Mouse (Mus musculus) cerebellum, postnatal 36 days (tissue): ENCODE results near the gene Nfia.

ENCODE experiments used
- DNase-seq, 2 experiments: peaks; one replicate each; pipeline ENCODE4 v3.0.0; 2021 to 2022; ENCODE audit warnings: mixed read lengths in 2 of 2

Nfia gene

GRCm38 (mm10) chr4:97871770-97872439 lies 99.4 kb downstream of the Nfia start:
- no peak for DNase-seq

GRCm38 (mm10) chr4:97874916-97875315 lies 102.4 kb downstream of the Nfia start:
- DNase-seq, result no peak

- peak in 1 of 2 experiments; percentile 26 for DNase-seq
These were observed 103.4 kb downstream of the Nfia start for GRCm38 (mm10) chr4:97875901-97876300.

GRCm38 (mm10) chr4:97879696-97880095 lies 107.2 kb downstream of the Nfia start:
- DNase-seq, result no peak

- DNase-seq, result peak; percentile 89 to 96
These were observed 107.9 kb downstream of the Nfia start for GRCm38 (mm10) chr4:97880120-97881055.

- no peak for DNase-seq
These were observed 113.0 kb downstream of the Nfia start for GRCm38 (mm10) chr4:97885574-97885973.

- DNase-seq, result no peak
These were observed 113.7 kb downstream of the Nfia start for GRCm38 (mm10) chr4:97886220-97886619.

GRCm38 (mm10) chr4:97887228-97887627 lies 114.7 kb downstream of the Nfia start:
- no peak for DNase-seq

- DNase-seq, result no peak
These were observed 118.5 kb downstream of the Nfia start for GRCm38 (mm10) chr4:97891063-97891462.

GRCm38 (mm10) chr4:97891611-97892010 lies 119.1 kb downstream of the Nfia start:
- DNase-seq, result no peak

- DNase-seq, result peak; percentile 31 to 55
These were observed 121.7 kb downstream of the Nfia start for GRCm38 (mm10) chr4:97893915-97894884.

GRCm38 (mm10) chr4:97895940-97896339 lies 123.4 kb downstream of the Nfia start:
- no peak for DNase-seq

- DNase-seq, result no peak
These were observed 127.9 kb downstream of the Nfia start for GRCm38 (mm10) chr4:97900256-97900944.

GRCm38 (mm10) chr4:97905826-97906225 lies 133.3 kb downstream of the Nfia start:
- no peak for DNase-seq

- no peak for DNase-seq
These were observed 136.1 kb downstream of the Nfia start for GRCm38 (mm10) chr4:97908576-97909147.

- peak in 1 of 2 experiments; percentile 38 for DNase-seq
These were observed 137.7 kb downstream of the Nfia start for GRCm38 (mm10) chr4:97910115-97910776.

GRCm38 (mm10) chr4:97910777-97911580 lies 138.4 kb downstream of the Nfia start:
- DNase-seq, result peak; percentile 94 to 97

GRCm38 (mm10) chr4:97911755-97912154 lies 139.2 kb downstream of the Nfia start:
- DNase-seq, result peak in 1 of 2 experiments; percentile 26

GRCm38 (mm10) chr4:97912155-97912554 lies 139.6 kb downstream of the Nfia start:
- DNase-seq, result peak in 1 of 2 experiments; percentile 19

- peak in 1 of 2 experiments; percentile 23 for DNase-seq
These were observed 140.0 kb downstream of the Nfia start for GRCm38 (mm10) chr4:97912560-97912959.
